Mouse (Mus musculus) urinary bladder, postnatal 4 days (tissue): ENCODE measurements around the gene Fbxw22.
"Not testable (repeated sequence)": the region's sequence is repeated elsewhere in the genome, so short reads cannot be mapped to it uniquely, and the experiment has no call there.

Experiments used
- DNase-seq, 2 experiments: peaks; one replicate each; pipeline ENCODE4 v3.0.0; 2021 to 2022; ENCODE audit warnings: low spot score in 2 of 2

Gene Fbxw22

DNA sequence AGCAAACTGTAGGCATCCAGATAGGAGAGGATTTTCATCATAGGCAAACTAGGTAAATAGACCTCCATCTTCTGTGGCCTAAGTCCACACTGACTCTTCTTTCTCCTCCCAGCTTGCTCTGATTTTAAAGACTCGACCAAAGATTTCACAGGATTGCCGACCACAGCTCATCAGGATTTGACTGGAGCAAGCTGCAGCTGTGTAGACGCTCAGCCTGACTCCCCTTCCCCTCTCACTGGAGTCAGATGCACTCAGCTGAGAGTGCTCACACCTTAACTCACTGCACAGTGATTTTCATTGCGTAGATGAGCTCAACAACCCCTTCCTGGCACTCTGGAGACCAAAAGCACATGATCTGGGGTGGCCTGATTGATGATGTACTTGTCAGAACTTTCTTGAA, at the start of gene Fbxw22:
TSS of gene Fbxw22 (minus strand) at position 101 of the 400 bp plus-strand sequence.
- DNase-seq, result not testable (repeated sequence)

DNA sequence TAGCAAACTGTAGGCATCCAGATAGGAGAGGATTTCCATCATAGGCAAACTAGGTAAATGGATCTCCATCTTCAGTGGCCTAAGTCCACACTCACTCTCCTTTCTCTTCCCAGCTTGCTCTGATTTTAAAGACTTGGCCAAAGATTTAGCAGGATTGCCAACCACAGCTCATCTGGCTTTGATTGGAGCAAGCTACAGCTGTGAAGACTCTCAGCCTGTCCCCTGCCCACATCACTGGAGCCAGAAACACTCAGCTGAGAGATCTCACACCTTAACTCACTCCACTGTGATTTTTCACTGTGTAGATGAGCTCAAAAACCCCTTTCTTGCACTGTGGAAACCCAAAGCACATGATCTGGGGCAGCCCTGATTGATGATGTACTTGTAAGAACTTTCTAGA, 44.9 kb upstream of the Fbxw22 start, which contains the start of gene Fbxw16:
TSS of gene Fbxw16 (minus strand) at position 101 of the 400 bp plus-strand sequence.
- DNase-seq, result no peak

DNA sequence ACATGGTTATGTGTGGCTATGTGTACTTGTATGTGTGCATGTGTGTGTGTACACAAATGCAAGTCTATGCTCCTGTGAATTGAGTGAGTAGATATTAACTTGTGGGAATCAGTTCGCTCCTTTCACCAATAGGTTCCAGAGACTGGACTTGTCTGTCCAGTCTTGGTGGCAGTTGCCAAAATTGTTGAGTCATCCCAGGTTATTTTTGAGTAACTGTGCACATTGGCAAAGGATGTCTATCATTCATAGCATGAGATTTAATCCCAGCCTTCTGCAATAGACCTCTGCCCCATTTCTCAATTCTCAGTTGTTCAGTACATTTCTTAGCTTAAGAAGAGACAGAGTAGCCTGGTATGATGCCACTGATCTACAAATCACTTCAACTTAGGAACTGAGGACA, 28.9 kb upstream of the Fbxw22 start:
- no peak for DNase-seq

DNA sequence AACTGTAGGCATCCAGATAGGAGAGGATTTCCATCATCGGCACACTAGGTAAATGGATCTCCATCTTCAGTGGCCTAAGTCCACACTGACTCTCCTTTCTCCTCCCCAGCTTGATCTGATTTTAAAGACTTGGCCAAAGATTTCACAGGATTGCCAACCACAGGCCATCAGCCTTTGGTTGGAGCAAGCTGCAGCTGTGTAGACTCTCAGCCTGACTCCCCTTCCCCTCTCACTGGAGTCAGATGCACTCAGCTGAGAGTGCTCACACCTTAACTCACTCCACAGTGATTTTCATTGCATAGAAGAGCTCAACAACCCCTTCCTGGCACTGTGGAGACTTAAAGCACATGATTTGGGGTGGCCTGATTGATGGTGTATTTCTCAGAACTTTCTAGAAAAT, 64.5 kb downstream of the Fbxw22 start, which contains the start of gene Fbxw28:
TSS of gene Fbxw28 (minus strand) at position 101 of the 400 bp plus-strand sequence.
- DNase-seq, result not testable (repeated sequence)
